Mouse (Mus musculus) urinary bladder, postnatal 25 days (tissue): ENCODE measurements around the gene Prap1.
"Not testable (repeated sequence)": the region's sequence is repeated elsewhere in the genome, so short reads cannot be mapped to it uniquely, and the experiment has no call there.

Experiments
- DNase-seq: peaks from one replicate; pipeline ENCODE4 v3.0.0; 2022; ENCODE audit warnings: low spot score

The Prap1 gene

DNA sequence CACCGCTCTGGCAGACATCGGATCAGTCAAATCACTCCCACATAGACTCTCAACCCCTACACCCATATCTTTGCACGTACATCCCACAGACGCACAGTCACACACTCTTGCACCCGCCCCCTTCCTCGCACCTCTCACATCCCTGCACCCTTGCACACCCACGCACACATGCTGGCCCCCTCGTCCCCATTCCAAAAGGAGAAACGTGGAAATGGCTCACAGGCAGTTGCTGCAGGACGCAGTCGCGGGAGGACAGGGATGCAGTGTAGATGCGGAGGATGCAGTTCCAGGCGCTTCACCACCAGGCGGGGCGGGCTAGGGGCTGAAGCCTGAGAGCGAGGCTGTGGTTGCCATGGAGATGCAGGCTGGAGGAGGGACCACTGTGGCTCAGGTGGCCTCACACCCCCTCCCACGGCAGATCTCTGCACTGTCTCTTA is 10.9 kb upstream of the Prap1 start, which contains the start of gene Caly:
Gene Caly (minus strand): TSS at position 307 of the 437 bp plus-strand sequence.
- no peak for DNase-seq

DNA sequence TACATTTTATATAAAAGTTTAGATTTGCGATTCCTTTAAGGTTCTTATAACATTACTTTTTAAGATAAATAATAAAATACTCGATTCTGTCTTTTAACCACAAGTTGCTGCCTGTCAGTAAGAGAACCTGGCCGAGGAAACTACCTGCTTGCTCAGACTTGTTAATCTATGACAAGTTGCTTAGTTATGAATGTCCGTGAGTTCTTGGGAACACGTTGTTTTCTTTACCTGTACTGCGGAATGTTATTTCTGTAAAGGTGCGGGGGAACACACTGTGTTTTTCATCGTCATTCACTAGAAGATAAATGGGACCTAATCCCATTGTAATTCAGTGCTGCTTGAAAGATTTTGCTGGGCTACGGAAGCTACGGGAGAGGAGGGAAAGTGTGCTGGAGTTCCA is 2.6 kb upstream of the Prap1 start:
- no peak for DNase-seq

DNA sequence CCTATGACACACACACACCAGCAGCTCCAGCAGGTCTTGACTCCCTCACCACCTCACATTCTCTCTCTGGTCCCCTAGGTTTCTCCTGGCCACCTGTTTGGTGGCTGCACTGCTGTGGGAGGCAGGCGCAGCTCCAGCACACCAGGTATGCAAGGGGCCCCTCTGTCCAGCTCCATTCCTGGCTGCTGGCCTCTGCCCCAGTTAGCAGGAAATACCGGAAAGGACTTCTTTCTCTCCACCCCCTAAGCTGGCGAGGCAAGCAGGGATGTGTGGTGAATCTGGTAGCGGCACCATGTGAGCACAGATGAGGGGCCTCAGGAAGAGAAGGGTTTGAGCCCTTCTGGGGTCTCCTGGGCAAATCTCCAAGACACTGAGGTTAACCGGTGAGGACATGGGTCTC is 1.8 kb downstream of the Prap1 start:
- no peak for DNase-seq

DNA sequence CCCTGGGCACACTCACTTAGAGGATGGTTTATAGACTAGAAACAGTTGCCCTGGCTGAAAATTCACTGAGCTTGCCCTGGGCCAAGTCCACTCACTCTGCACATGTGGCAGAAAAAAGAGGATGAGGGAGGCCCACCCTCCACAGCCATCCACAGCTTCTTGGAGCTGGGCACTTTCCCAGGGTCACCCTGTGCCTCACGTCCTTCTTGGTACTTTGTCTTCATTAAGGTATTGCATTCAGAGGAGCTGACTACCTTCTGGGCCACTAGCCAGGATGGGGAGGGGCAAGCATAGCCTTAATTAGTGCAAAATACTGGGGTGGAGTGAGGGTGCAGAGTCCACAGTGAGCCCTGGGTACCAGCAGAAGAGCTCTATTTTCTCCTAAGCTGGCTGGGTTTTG is 2.4 kb downstream of the Prap1 start:
- no peak for DNase-seq

DNA sequence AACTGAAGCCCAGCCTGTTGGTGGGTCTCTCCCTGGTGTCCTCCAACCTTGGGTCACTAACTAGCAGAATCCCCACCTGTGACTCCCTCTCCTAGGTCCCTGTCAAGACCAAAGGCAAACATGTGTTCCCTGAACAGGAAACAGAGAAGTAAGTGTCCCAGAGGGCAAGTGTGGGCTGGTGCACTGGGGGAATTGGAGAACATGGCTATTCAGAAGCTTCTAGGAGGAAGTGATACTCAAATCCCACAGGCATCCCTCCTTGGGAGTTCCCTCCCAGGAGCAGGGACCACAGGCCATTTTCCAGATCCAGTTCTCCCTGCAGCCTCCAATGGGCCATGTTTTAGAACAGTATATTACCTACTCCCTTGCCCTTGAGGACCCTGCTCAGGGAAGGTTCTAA is 2.9 kb downstream of the Prap1 start:
- DNase-seq: no peak

DNA sequence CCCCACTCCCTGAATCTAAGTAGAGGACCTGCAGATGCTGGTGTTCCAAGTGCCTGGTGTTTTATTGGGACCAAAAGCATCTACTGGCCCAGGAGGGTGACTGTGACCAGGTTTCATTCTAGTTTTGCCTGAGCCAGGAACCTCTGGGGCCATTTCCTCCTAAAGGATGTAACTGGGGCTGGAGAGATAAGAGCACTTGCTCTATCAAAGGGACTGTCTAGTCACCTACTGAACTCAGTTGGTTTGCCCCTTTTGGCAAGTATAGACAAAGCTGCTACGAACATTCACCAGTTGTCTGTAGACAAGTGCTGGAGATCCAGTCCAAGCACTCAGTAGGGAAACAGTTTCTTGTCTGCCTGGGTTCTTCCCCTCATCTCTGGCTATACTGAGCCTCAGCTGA is 5.3 kb downstream of the Prap1 start:
- DNase-seq: no peak

DNA sequence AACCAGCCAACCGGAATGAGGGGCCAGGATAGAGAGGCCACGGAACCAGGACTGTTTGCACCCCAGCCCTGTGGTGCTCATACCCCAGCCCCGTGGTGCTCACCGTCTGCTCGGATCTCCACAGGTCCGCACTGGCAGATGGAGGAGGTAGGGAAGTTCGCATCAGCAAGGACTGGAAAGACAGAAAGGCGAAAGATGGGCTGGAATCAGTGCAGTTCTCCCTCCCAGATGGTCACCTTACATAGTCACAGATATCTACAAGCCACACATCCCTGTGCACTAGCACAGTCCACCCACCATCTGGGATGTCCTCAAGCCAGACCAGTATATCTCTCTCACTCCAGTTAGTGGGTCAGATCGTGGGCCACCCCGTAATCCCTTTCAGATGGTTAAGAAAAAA is 8.3 kb downstream of the Prap1 start:
- no peak for DNase-seq

DNA sequence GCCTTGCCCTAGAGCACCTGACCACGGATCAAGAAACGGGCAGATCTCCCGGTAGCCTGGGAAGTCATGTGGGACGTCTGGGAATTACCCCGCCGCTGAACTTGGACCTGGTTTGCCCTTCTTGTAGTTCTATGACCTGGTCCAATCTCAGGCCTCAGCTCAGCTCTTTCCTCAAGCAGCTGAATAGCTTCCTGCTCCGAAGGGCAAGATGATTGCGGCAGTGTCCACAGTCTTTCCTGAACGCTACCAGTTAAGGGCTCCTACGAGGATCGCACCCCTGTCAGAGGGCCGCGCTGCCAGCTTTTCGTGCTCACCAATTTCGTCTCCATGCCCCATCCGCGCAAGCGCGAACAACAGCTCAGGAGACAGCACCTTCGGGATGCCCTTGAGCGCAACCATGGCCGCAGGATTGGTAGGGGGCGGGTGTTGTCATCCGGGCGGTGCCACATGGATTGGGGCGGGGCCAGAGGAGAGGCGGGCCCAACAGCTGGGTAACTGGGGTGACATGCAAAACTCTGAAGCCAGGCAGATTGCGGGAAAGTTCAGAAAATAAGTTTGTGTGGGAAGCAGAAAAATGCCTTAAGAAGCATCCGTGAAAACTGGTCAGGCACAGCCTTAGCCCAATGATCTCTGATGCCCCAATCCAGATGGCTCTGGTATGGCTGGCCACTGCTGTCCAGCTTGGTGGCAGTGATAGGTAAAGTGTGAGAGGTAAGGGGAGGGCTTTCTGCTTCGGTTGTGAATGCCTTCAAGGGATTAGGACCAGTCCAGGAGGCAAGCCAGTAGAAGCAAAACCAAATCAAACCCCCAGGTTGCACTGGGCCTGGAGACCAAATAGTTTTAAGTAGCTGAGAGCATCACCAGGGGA is 9.0 kb downstream of the Prap1 start, which contains the start of gene Fuom:
Gene Fuom (minus strand): TSS at position 449 of the 868 bp plus-strand sequence.
- peak; percentile 83 for DNase-seq

DNA sequence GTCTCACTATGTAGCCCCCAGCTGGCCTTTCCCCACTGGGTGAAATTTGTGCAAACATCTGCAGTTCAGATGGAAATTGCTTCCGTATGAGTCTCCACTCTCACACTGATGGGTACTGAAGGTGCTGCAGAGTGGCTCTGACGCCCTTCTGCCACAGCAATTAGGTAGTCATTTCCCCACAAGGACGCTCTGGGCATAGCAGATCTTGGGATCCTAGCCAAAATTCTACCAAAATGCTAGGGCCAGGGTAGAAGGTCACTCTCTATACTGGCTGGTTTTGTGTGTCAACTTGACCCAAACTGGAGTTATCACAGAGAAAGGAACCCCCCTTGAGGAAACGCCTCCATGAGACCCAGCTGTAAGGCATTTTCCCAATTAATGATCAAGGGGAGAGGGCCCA is 10.8 kb downstream of the Prap1 start:
- DNase-seq: no peak

DNA sequence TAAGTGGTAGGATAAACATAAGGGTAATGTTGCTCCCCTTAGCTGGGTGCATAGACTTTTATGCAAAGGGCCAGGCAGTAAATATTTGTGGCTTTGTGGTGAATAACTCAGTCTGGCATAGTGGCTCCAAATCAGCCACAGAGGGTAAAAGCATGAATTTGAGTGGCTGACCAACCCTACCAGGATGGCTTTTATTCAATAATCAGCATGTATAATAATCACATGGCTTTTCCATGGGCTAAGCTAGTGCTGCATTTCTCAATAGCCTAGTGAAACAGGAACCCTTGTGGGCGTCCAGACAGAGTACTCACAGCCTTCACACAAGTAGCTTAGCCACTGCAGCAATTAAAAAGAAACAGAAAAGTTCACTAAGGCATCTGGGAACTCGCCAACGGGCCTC is 18.7 kb downstream of the Prap1 start:
- no peak for DNase-seq

DNA sequence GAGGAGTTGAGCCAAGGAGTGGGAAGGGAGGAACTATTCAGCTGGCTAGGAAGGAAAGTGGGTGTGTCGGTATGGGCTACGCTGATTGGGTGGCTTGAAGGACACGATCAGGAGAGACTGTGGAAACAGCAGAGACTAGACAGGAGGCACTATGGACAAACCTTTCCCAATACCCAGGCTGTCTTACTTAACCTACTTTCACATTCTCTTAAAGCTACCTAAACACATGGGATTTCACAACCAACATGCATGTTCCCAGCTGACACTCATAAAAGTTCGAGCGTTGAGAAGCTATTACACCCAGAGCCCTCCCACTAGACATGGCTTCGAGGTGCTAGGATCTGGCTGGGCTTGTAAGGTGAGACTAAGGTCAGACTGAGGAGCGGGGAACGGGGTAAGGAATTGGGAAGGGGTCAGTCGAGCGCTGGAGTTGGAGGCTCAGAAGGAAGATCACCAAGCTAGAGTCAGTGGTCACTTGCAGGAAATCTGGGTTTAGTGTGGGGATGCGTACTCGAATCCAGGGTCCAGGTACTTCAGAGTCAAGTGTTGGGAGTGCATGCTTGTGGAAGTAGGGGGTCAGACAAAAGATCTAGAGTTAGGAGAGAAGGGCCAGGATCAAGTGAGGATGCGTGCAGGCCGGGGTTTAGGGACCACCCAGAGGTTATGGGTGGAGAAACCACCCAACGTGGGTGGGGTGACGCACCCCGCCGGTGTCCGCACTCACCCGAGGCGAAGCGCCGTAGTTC is 22.6 kb downstream of the Prap1 start, which contains the start of gene Paox:
Gene Paox (plus strand): TSS at position 217 of the 746 bp plus-strand sequence.
- DNase-seq: no peak

DNA sequence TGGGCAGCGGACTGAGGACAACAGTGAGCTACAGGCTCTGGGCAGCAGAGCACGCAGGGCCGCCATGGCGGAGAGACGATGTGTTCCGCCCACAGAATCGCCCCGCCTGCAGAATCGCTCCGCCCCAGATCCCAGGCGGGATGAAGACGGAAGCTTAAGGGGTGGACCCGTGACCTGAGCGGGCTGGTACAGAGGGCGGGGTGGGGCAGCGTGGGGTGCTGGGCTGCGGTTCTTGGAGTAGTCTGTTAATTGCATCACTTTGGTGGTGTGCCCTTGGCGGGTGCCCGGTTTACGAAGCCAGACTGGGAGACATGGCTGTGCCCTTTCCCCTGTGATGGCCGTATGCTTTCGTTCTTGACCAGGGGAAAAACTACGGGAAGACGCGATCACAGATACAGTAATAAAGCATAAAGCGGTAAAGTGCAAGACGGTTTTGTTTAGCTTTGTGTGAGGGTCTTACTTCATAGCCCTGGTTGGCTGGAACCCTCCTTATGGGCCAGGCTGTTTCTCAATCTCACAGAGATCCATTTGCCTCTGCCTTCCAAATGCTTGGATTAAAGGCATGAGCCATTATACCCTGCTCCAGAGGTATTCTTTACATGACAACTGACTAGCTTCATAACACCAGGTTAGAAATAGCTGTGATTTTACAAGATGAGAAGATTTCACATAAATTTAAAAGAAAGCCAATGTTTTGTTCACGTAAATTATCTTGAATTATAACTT is 23.3 kb downstream of the Prap1 start, which contains the start of gene Echs1:
Gene Echs1 (minus strand): TSS at position 148 of the 726 bp plus-strand sequence.
- DNase-seq: peak; percentile 82

DNA sequence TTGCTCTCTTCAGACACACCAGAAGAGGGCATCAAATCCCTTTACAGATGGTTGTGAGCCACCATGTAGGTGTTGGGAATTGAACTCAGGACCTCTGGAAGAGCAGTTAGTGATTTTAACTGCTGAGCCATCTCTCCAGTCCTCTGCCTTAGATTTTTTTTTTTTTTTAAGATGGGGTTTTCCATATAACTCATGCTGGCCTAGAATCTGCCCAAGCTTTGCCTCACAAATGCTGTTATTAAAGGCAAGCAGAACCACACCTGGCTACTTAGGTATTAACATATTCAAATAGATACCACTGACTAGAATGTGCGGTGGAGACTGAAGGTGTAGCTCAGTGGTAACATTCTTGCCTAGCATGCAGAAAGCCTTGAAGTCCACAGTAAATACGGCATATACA is 27.3 kb downstream of the Prap1 start:
- DNase-seq: no peak

DNA sequence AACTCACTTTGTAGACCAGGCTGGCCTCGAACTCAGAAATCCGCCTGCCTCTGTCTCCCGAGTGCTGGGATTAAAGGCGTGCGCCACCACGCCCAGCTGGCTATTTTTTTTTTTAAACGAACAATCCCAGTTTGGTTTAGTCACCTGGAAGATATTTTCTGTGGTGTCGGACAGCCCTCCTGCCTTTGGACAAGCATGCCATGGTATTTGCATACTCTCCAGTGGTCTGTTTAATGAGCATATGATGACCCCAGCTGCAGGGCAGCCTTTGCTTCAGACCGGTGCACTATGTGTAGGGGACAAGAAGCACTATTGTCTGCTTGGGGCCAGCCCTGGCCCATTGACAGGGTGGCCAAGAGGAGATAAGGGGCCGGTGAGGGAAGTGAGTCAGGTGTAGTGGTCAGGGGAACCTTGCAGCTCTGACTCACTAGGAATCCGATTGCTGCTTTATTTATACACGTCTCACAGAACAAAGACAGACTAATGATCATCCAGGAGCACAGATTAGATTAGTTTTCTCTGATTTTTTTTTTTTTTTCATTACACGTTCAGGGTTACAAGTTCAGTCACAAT is 28.2 kb downstream of the Prap1 start:
- DNase-seq: no peak

DNA sequence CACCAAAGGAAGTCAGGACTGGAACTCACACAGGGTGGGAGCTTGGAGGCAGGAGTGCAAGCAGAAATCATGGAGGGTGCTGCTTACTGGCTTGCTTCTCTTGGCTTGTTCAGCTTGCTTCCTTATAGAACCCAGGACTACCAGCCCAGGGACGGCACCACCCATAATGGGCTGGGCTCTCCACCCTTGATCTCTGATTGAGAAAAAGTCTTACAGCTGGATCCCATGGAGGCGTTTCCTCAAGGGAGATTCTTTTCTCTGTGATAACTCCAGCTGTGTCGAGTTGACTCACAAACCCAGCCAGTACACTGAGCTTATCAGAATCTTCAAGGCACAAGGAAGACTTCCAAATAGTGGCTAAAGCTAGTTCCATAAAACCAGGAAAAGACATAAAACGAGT is 29.6 kb downstream of the Prap1 start:
- no peak for DNase-seq

DNA sequence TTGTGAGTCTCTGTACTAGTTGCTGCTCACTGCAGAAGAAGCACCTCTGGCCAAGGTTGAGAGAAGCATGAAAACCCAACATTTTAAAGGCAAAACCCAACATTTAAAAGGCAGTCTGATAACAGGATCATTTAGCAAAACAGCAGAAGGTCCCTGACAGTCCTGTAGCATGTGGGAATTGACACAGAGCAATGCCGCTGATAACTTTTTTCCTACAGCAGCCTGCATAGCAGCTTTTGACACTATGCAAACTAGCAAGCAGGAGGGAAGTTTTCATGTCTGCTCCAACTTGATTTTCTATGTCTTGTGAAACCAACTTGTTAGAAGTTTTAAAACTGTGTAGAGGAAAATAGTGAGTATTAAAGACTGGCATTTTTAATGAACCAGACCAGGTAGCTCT is 31.2 kb downstream of the Prap1 start:
- DNase-seq: no peak

DNA sequence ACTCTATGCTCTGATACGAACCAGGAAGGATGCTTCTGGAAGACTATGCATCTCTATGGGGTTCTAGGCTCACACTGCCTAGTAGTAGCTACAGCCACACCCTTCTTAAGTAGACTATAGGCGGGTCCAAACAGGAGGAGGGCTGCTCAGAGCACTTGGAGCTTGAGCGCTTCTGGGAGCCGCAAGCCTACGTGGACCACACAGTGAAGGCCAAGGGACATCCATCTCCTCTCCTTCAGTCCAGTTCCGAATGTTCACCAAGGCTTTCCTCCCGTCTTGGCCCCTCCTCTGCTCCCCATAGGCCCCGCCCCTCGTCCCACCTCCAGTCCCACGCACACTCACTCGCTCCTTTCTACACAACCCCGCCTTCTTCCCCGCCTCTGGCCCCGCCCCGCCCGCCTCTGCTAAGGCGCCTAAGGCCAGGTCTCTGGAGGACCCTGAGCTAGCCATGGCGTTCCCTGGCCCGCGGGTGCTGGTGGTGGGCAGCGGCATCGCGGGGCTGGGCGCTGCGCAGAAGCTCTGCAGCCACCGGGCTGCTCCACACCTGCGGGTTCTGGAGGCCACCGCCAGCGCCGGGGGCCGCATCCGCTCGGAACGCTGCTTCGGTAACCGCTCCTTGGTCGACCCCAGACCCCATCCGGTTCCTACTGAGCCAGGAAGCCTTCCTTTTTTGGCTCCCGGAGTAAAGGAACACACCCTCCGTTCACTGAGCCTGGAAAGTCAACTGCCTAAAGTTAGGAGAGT is 32.3 kb downstream of the Prap1 start:
- peak; percentile 94 for DNase-seq

DNA sequence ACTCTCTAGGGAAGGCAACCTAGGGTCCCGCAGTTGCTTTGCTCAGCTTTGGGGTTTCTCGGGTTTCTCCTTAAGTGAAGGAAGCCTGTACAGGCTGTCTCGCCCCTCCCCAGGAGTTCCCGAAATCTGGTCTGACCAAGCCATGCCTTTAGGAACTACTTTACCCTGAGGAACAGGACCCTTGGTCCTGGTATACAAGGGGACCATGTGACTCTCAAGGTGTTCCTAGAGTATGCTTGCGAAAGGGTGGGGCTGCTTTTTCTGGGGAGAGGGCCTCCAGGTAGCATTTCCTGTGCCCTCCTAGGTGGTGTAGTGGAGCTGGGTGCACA is 32.8 kb downstream of the Prap1 start:
- no peak for DNase-seq

DNA sequence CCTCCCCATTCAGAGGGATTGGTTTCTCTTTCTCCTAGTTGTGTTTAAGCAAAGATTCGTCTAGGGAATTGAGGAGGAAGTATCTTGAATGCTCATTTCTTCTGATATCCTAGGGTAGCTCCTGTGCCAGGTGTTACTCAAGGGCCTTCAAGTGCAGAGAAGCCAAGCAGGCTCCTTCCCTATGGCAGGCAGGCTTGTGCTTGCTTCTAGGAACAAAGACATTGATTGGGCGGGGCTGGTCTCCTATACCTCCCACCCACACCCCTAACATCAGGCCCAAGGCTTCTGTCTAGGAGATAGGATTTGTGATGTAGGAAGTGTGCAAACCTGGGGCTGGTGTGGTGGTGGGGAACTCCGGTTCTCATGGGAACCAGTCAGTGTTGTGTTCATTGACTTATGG is 33.7 kb downstream of the Prap1 start:
- DNase-seq: no peak

DNA sequence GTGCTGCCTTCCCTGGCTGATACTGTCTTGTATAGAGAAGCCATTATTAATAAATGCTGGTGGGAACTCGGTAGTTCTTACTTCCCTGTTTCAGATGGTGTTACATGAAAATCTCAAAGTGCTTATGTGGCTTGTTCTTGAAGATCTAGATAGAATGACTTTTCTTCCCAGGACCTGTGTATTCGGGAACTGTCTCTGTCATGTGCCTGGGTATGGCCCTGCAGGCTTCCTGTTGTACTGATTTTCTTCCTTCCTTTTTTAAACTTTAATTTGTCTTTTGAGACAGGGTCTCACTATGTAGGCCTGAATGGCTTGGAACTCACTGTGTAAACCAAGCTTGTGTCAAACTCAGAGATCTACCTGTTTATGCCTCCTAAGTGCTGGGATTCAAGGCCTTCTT is 34.7 kb downstream of the Prap1 start:
- no peak for DNase-seq

DNA sequence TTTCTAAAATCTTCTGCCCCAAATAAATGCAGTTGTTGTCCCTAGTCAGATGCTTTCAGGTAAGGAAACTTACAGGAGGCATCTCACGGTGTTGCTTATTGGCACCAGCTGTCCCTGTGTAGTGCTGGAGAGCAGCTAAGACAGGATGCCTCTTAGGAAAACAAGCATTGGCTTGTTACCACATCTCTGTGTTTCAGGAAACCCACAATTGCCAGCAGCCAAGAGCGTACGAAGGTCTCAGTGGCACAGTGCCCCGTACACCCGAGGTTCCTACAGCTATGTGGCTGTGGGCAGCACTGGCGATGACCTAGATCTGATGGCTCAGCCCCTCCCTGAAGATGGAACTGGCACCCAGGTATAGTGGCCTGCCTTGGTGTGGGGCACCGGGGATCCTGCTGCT is 39.0 kb downstream of the Prap1 start:
- DNase-seq: not testable (repeated sequence)
